Mouse (Mus musculus) forebrain, embryonic 15.5 days (tissue): ENCODE data around the gene Sypl2. TPM values are rescaled to one million over a fixed set of nuclear protein-coding genes. Genes with fewer than 3 reads are reported as not detected.

Experiments used
- ATAC-seq: fragments of 200-750 bp; cut with Nextera tagmentation; replicated peaks from 2 replicates; pipeline ENCODE4 v1.8.0; 2017; ENCODE audit warnings: mild to moderate bottlenecking, moderate TSS enrichment, moderate library complexity
- H3K27ac ChIP-seq: fragments of 300-500 bp; sonication (generic); replicated peaks from 2 replicates; pipeline ENCODE4 v1.5.1; 2015; ENCODE audit warnings: mild to moderate bottlenecking, inconsistent platforms
- H3K27me3 ChIP-seq: fragments of 300-500 bp; sonication (generic); 2 replicates; pipeline ENCODE4 v1.6.1; 2015; ENCODE audit warnings: inconsistent platforms
- H3K36me3 ChIP-seq: fragments of 300-500 bp; sonication (generic); 2 replicates; pipeline ENCODE4 v1.6.1; 2015; ENCODE audit warnings: mild to moderate bottlenecking, inconsistent platforms
- H3K4me1 ChIP-seq: fragments of 300-500 bp; sonication (generic); 2 replicates; pipeline ENCODE4 v1.6.1; 2015; ENCODE audit warnings: inconsistent platforms
- H3K4me2 ChIP-seq: fragments of 300-500 bp; sonication (generic); replicated peaks from 2 replicates; pipeline ENCODE4 v1.6.1; 2015; ENCODE audit warnings: mild to moderate bottlenecking, inconsistent platforms
- H3K4me3 ChIP-seq: fragments of 300-500 bp; sonication (generic); 2 replicates; pipeline ENCODE4 v1.5.1; 2015; ENCODE audit warnings: mild to moderate bottlenecking, inconsistent platforms
- H3K9ac ChIP-seq: fragments of 300-500 bp; sonication (generic); replicated peaks from 2 replicates; pipeline ENCODE4 v1.6.1; 2015; ENCODE audit warnings: mild to moderate bottlenecking, inconsistent platforms
- H3K9me3 ChIP-seq: fragments of 300-500 bp; sonication (generic); 2 replicates; pipeline ENCODE4 v1.6.1; 2016; ENCODE audit warnings: inconsistent platforms
- WGBS: fragments of 180-500 bp; shearing (Covaris S2); methylation state at CpG from one replicate; pipeline ENCODE4 v1.1.7; 2015; ENCODE audit warnings: mixed read lengths; 5-methylcytosine and 5-hydroxymethylcytosine counted together
- polyA plus RNA-seq: library from polyadenylated mRNA; unstranded; fragments of >200 nt; fragmentation: Nextera tagmentation; extraction: Ambion mirVana; gene quantifications from 2 replicates; pipeline ENCODE4 v1.2.1, GENCODE M21; 2015

Sypl2 gene
- polyA plus RNA-seq, 1 experiment from 2014 or later = 2.7 TPM

GRCm38 (mm10) chr3:108186098-108187047 lies 40.1 kb downstream of the Sypl2 start, which contains the start of gene Amigo1:
Gene Amigo1 (plus strand): TSS chr3:108186335.
- no peaks in the 10 kb centered on the region for H3K9me3 ChIP-seq
- ATAC-seq = peak; percentile 74
- H3K4me1 ChIP-seq = peaks cover 37% of the 10 kb centered on the region
- WGBS = under 1% methylated on average over 80 of the region's 100 CpGs
- 0 out of 2 replicates have a peak, but pooled peaks cover 6% of the 10 kb centered on the region for H3K36me3 ChIP-seq
- H3K27ac ChIP-seq = peak within 1 kb of the TSS; percentile 38
- H3K4me2 ChIP-seq = peak within 1 kb of the TSS; percentile 89
- no peaks in the 10 kb centered on the region for H3K27me3 ChIP-seq
- peak within 1 kb of the TSS; percentile 84 for H3K4me3 ChIP-seq
- peak within 1 kb of the TSS; percentile 80 for H3K9ac ChIP-seq

DNA sequence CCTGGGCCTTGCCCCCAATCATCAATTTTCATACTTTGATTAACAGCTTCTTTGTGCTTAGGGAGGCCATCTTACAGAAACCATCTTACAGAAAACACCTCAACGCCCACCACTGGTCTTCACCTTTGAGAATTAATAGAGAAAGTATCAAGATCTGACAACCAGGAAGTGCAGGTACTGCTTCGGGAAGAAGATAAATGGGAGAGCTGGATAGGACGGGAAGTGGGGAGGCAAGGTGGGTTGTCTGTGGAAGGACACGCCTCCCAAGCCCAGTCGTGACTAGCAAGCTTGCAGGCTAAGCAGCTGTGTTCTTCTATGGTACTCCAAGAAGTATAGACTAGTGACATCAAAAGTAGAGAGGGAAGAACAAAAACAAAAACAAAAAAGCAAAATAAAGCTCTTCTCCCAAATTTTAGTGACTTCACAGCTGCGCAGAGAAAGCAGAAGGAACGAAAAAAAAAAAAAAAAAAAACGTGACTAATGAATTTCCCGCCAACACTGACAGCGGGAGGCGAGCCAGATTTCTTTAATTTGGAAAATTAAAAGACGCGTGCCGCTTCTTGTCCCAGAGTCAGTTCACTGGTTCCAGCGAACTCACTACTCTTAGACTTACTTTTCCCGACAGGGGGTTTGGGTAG lies 40.9 kb downstream of the Sypl2 start:
- Histone ChIP-seq H3K4me3 (peak overlapping the region; percentile 84), H3K36me3 (0 out of 2 replicates have a peak, but pooled peaks cover 6% of the 10 kb centered on the region), H3K4me1 (peaks cover 37% of the 10 kb centered on the region), H3K27ac (no peak overlapping the region), H3K4me2 (peak overlapping the region; percentile 89), H3K27me3 (no peaks in the 10 kb centered on the region), H3K9ac (peak overlapping the region; percentile 80), H3K9me3 (no peaks in the 10 kb centered on the region)
- WGBS = 3% methylated on average over 16 of the region's 16 CpGs
- ATAC-seq = peak; percentile 54; the same call in 1 of the 2 replicates

DNA sequence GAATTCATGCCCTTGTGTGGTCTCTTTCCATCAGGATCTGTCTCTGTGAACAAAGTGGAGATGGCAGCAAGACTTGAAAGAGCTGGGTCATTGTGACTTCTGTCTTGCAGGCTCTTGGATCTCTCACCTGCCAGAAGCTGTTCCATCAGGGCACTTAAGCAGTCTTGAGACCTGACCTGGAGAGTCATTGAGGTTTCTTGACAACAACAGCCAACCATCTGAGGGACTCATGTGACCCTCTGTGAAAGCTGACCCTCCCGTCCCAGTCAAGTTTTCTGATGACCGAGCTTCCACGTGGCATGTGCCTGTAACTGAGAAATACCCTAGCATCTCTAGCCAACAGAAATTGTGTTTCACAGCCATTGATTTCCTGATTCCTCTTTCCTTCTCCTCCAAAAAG lies 41.7 kb downstream of the Sypl2 start:
- no peak overlapping the region for H3K27ac ChIP-seq
- 0 out of 2 replicates have a peak, but pooled peaks cover 2% of the 10 kb centered on the region for H3K36me3 ChIP-seq

DNA sequence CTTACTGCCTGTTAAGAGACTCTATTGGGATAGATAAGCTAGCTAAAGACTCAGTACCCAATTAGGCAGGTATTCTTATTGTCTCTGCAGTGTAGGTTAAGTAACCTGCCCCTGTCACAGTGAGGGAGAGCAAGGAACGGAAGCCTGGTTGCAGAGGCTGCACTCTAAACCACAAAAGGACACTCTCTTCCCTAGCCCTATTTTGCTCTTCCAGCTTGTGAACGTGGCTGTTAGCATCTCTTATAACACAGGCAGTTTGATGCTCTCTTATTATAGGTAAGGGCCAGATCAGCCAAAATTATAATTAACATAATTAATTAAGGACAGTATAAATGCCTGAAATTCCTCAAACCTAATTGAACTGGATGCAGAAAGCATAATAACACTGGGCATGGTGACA lies 45.9 kb downstream of the Sypl2 start:
- no peaks in the 10 kb centered on the region for H3K9me3 ChIP-seq
- no peaks in the 10 kb centered on the region for H3K36me3 ChIP-seq
- H3K4me2 ChIP-seq = no peak overlapping the region
- no peak overlapping the region for H3K9ac ChIP-seq
- no peak overlapping the region for H3K4me3 ChIP-seq
- H3K27ac ChIP-seq = no peak overlapping the region
- no peak for ATAC-seq
- H3K4me1 ChIP-seq = peaks cover 5% of the 10 kb centered on the region
- H3K27me3 ChIP-seq = no peaks in the 10 kb centered on the region
- WGBS = 19% methylated on average over 2 of the region's 2 CpGs

More for the DNA sequence above, 41.7 kb downstream of the Sypl2 start:
- no peak for ATAC-seq
- Histone ChIP-seq H3K9me3 (no peaks in the 10 kb centered on the region), H3K4me2 (no peak overlapping the region), H3K27me3 (no peaks in the 10 kb centered on the region), H3K4me3 (no peak overlapping the region), H3K4me1 (peaks cover 33% of the 10 kb centered on the region), H3K9ac (no peak overlapping the region)
- 79% methylated on average over 3 of the region's 3 CpGs for WGBS

DNA sequence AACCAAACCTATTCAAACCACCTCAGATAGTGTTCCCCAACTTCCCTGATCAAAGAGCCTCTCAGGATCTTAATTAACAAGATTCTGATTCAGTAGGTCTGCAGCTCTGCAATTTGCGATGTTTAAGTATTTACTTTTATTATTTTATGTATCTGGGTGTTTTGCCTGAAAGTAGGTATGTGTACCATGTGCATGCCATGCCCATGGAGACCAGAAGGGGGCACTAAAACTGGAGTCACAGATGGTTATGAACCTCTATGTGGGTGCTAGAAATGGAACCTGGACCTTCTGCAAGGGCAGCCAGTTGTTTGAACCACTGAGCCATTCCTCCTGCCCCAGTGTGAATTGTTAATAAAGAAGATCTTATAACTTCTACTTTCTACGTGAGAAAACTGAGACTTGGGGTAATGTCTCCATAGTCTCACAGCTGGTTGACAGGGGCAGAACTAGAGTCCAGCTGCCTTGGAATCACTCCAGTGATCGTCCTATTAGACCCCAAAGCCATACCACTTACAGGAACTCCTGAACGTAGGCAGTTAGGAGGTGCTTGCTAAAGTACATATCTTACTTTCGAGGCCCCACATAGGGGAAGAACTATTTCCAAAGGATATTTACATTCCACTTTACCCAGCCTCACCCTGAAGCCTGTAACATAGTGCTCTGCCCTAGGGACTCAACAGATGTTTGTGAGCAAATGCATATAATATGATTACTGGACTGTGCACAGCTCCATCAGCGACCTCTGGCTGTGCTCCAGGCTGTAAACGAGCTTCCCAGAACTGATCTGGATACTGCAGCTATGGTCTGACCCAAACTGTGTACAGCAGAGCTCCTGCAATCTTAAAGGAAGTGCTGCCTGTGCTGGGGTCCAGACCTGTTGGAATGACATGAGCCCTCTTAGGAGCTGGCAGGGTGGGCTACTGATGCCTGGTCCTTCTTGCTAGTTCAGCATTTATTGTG lies 47.4 kb downstream of the Sypl2 start:
- Histone ChIP-seq H3K36me3 (no peaks in the 10 kb centered on the region), H3K9me3 (no peaks in the 10 kb centered on the region), H3K4me1 (peaks cover 17% of the 10 kb centered on the region), H3K27me3 (no peaks in the 10 kb centered on the region), H3K4me2 (no peak overlapping the region), H3K9ac (no peak overlapping the region), H3K27ac (no peak overlapping the region), H3K4me3 (no peak overlapping the region)
- no peak for ATAC-seq
- 76% methylated on average over 7 of the region's 7 CpGs for WGBS

DNA sequence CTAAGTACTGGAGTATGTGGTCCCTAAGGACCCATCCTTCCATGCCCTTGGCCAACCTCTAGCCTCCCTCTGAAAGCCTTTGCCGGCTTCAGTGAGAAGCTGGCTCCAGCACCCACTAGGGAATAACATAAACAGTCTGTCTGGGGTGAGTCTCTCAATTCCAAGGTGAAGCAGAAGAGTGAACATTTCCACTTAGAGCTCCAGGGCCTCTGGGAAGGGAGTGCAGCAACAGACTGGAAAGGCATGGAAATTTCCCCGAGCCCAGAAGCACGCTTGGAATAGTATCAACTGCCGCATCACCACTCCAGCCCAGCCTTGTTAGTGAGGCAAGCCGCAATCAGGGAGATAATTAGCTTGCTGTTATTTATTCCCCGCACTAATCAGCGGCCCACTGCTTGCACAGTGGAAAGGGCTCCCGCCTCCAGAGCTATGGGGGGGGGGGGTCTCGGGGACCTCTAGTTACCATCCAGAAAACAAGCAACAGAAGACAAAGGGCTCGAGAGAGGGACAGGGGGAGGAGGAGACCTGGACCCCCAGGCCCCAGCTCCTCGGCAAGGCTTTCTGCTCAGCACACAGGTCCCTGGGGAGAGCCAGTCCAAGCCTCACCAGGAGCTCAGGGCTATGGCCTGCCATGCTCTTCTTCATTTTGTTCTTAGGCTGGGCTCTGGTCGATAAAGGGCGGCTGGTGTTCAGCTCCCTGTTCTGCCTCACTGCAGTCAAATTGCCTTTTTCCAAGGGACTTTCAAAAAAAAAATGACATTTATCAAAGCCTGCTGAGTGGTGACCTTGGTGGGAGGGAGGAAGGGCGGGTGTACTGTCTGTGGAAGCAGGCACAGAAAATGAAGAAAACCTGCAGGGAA lies 51.5 kb downstream of the Sypl2 start:
- H3K27me3 ChIP-seq = no peaks in the 10 kb centered on the region

DNA sequence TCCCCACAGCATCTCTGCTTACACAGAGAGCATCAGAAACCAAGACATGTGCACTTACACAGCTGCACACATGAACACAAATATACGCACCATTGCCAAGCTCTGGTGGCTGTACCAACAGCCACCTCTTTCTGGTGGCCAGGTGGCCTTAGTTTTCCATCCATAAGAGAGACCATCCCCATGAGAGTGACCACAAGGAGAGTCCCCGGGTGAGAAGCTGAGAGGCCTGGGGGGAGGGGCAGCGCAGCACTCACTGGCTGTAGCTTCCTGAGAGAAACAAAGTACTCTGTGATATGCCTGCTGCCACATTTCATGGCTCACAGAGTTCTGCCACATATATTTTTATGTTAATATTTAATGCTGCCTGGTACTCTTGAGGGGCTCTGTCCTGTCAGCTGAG lies 57.2 kb downstream of the Sypl2 start:
- no peak for ATAC-seq
- Histone ChIP-seq H3K36me3 (no peaks in the 10 kb centered on the region), H3K27me3 (no peaks in the 10 kb centered on the region), H3K4me1 (peaks cover 37% of the 10 kb centered on the region), H3K4me3 (no peak overlapping the region), H3K9ac (no peak overlapping the region), H3K27ac (no peak overlapping the region), H3K9me3 (no peaks in the 10 kb centered on the region), H3K4me2 (no peak overlapping the region)
- 45% methylated on average over 3 of the region's 3 CpGs for WGBS

More for the DNA sequence above, 51.5 kb downstream of the Sypl2 start:
- Histone ChIP-seq H3K36me3 (no peaks in the 10 kb centered on the region), H3K27ac (peak overlapping the region; percentile 90), H3K4me3 (0 out of 2 replicates have a peak overlapping the region, but pooled peaks have one; percentile 7), H3K4me1 (peaks cover 20% of the 10 kb centered on the region), H3K9ac (peak overlapping the region; percentile 37), H3K9me3 (no peaks in the 10 kb centered on the region), H3K4me2 (peak overlapping the region; percentile 34)
- 9% methylated on average over 13 of the region's 14 CpGs for WGBS
- peak; percentile 94 for ATAC-seq

DNA sequence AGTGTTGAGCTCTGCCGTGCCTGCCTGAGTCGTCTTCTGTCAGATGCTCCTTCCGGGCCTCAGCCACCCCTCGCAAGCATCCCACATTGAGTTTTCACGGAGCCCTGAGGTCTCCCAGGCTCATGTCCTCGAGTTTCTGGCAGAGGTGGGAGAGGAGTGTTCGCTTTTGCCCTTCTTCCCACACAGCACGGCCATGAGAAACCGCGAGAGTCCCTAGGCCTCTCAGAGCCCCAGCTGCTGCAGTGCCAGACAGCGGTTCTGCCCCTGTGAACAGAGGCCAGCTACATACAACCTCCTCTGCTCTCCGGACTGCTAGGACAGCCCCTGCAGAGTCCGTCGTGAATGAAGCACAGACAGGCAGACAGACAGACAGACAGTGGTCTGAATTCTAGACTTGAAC lies 58.9 kb downstream of the Sypl2 start:
- no peaks in the 10 kb centered on the region for H3K36me3 ChIP-seq
- H3K9ac ChIP-seq = no peak overlapping the region
- 34% methylated on average over 14 of the region's 14 CpGs for WGBS
- H3K4me1 ChIP-seq = peaks cover 32% of the 10 kb centered on the region
- ATAC-seq = no peak
- H3K27me3 ChIP-seq = no peaks in the 10 kb centered on the region
- H3K4me2 ChIP-seq = no peak overlapping the region
- no peaks in the 10 kb centered on the region for H3K9me3 ChIP-seq
- no peak overlapping the region for H3K4me3 ChIP-seq
- no peak overlapping the region for H3K27ac ChIP-seq

- Histone ChIP-seq H3K4me1 (peaks cover 32% of the 10 kb centered on the region), H3K4me2 (no peak overlapping the region), H3K27me3 (no peaks in the 10 kb centered on the region), H3K27ac (peak overlapping the region; percentile 49), H3K36me3 (no peaks in the 10 kb centered on the region), H3K4me3 (no peak overlapping the region), H3K9ac (no peak overlapping the region), H3K9me3 (no peaks in the 10 kb centered on the region)
- WGBS = 4% methylated on average over 9 of the region's 11 CpGs
- ATAC-seq = peak; percentile 70
Observed at GRCm38 (mm10) chr3:108166486-108167211, 59.8 kb downstream of the Sypl2 start.

DNA sequence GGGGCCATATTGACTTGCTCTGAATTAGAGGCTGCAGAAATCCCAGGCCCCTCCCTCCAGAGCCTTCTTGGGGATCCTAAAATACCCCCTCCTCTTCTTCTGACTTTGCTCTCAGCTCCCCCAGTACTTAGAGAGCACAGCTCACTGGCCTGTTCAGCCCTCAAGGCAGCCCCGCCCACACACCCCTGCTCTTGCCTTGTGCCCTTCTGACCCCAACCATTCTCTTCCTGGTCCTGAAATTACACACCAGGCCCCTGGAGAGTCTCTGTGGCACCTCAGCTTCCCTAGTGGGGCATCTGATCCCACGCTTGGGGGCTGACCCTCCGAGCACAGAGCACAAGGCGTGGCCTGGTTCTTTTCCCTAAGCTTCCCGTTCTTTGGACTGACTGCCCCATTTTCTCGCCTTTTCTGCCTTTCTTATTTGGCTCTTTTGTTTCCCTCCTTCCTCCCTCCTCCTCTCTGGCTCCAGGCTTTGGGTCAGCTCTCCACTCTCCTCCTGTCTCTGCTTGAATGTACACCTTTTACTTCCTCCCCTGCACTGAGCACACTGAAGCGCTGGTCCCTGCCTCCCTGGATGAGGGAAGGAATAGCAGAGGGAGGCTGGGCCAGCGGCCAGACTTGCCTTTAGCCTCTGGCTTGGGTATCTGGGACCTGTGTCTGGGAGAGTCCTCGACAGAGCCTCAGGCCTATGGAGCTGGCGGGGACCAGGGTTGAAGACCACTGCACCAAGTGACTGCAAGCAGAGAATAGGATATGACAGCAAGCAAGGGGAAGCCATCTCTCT lies 60.7 kb downstream of the Sypl2 start:
- 24% methylated on average over 10 of the region's 10 CpGs for WGBS

More for the DNA sequence above, 60.7 kb downstream of the Sypl2 start:
- Histone ChIP-seq H3K4me1 (peaks cover 32% of the 10 kb centered on the region), H3K9ac (0 out of 2 replicates have a peak overlapping the region, but pooled peaks have one; percentile 3), H3K27me3 (no peaks in the 10 kb centered on the region), H3K4me2 (no peak overlapping the region), H3K27ac (peak overlapping the region; percentile 56), H3K9me3 (no peaks in the 10 kb centered on the region), H3K36me3 (no peaks in the 10 kb centered on the region), H3K4me3 (no peak overlapping the region)
- ATAC-seq = peak; percentile 32
